ENCODE assay signal across 14 mouse cellular contexts in the genomic region with DNA sequence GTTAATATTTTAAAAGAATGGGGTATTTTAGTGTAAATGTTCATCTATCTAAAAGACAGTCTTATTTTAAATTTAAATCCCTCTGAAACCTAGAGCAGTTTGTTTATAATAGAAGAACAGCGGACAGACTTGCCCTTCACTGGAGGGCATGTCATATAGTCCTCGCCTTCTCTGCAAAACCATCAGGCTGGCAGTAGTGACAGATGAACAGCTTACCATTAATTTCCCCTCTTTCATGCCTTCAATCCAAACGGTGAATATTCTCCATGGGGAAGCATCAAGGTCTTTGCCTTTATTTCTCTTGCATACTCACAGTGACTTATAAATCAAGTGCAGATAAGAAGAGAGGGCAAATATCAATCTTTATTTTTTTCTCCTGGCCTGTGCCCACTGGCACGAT.
"Had no signal": no experiment of that assay in that cellular context is flagged by ENCODE, and none has a peak within 500 bp of the region (broad histone marks: within the 10 kb centered on the region; RNA-seq: fewer than 3 reads in every experiment).

No protein-coding gene starts in this region.

- H3K27ac ChIP-seq: kidney, embryonic 15.5 days; limb, embryonic 15.5 days; liver, embryonic 12.5 days; neural tube, embryonic 13.5 days had no signal

- DNase-seq: kidney, adult 2 months; kidney, postnatal 14 days; lung, embryonic 14.5 days; lung, postnatal 10 days; lung, postnatal 4 days; right cerebral cortex, adult 18-20 months; right cerebral cortex, postnatal 25 days; thymus, postnatal 36 days had no signal

- H3K4me2 ChIP-seq: kidney, embryonic 15.5 days; limb, embryonic 15.5 days; liver, embryonic 12.5 days; lung, embryonic 14.5 days; neural tube, embryonic 13.5 days had no signal

- H3K4me3 ChIP-seq: kidney, embryonic 15.5 days; limb, embryonic 15.5 days; liver, embryonic 12.5 days; myocyte; neural tube, embryonic 13.5 days had no signal

- H3K9ac ChIP-seq: kidney, embryonic 15.5 days; limb, embryonic 15.5 days; liver, embryonic 12.5 days; lung, embryonic 14.5 days; neural tube, embryonic 13.5 days had no signal

- H3K27me3 ChIP-seq: kidney, embryonic 15.5 days; limb, embryonic 15.5 days; liver, embryonic 12.5 days; neural tube, embryonic 13.5 days had no signal

- H3K36me3 ChIP-seq: kidney, embryonic 15.5 days; limb, embryonic 15.5 days; liver, embryonic 12.5 days; neural tube, embryonic 13.5 days had no signal

- H3K4me1 ChIP-seq: kidney, embryonic 15.5 days; limb, embryonic 15.5 days; liver, embryonic 12.5 days; neural tube, embryonic 13.5 days had no signal

- H3K9me3 ChIP-seq: kidney, embryonic 15.5 days; limb, embryonic 15.5 days; liver, embryonic 12.5 days; neural tube, embryonic 13.5 days had no signal

- ATAC-seq: intestine, embryonic 16.5 days; liver, embryonic 12.5 days had no signal
